Mouse (Mus musculus): ENCODE results near the gene Ankef1.

DNA sequence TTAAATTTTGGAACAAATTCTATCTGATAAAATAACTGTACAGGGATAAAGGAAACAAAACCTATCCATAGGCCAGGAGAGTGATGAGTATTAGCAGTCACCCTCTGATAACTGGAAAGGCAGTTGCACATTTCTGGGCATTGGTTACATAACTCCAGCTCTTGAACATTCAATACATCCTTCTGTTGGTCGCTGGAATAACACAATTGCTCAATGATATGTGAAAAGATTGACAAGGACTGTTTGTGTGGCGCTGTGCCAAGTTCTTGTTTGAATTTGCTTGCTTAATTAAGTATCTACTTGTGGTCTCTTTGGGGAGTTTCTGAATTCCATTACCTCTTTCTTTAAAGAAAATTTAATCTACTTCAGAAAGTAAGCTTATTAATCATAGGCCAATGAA, 81.1 kb downstream of the Ankef1 start:
- no peak for TF ChIP-seq CTCF (IDR thresholded peaks at IDR 0.05; ENCODE audit: borderline replicate concordance, insufficient read depth, low read length)
- no peak for TF ChIP-seq POLR2A (IDR thresholded peaks at IDR 0.05; ENCODE audit: low read depth, low read length)

All from embryonic fibroblast, embryonic 13.5 days (primary cell).